Mouse (Mus musculus) urinary bladder, adult 2 months (tissue): ENCODE data around the gene E430018J23Rik. TPM values are rescaled to one million over a fixed set of nuclear protein-coding genes. Genes with fewer than 3 reads are reported as not detected.
"Not testable (repeated sequence)": the region's sequence is repeated elsewhere in the genome, so short reads cannot be mapped to it uniquely, and the experiment has no call there.

Source experiments
- DNase-seq: peaks from one replicate; pipeline ENCODE4 v3.0.0; 2022; ENCODE audit warnings: low spot score
- polyA plus RNA-seq: library from polyadenylated mRNA; depleted of rRNA; stranded (reverse); fragments of >200 nt; gene quantifications from 2 replicates; pipeline ENCODE4 v1.2.3, GENCODE M21; 2012; rRNA removed

E430018J23Rik gene
- polyA plus RNA-seq, 1 experiment: 6.2 TPM

DNA sequence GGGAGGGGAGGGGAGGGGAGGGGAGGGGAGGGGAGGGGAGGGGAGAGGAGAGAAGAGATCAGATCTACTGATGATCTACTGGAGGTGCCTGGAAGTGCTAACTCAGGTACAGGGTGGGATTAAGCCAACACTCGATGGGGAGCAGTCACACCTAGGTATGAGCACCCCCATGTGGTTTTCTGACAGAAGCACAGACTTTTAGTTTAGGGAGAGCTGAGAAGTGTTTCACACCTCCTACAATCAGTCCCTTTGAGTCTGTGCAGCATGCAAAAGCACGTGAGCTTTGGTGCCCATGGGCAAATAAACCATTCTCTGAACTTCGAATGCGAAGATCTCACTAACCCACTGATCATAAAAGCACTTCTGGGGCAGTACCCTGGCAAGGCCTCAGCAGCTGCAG lies 51.1 kb downstream of the E430018J23Rik start:
- DNase-seq: no peak

GRCm38 (mm10) chr7:127341861-127342260 lies 51.6 kb downstream of the E430018J23Rik start:
- not testable (repeated sequence) for DNase-seq

GRCm38 (mm10) chr7:127341356-127341755 lies 52.1 kb downstream of the E430018J23Rik start:
- DNase-seq: no peak

Other genes with a start within 250 kb of the E430018J23Rik start
- 66.2 and 68.8 TPM in 2 replicates for gene Cd2bp2, start 197.6 kb downstream of the E430018J23Rik start, polyA plus RNA-seq
- 23.0 and 30.1 TPM in 2 replicates for gene Tbc1d10b, start 185.2 kb downstream of the E430018J23Rik start, polyA plus RNA-seq
- 1.2 and 2.1 TPM in 2 replicates for gene Mylpf, start 184.7 kb downstream of the E430018J23Rik start, polyA plus RNA-seq
- 10.0 and 10.5 TPM in 2 replicates for gene Zfp553, start 160.6 kb downstream of the E430018J23Rik start, polyA plus RNA-seq
- 19.4 and 22.0 TPM in 2 replicates for gene Sept1, start 160.5 kb downstream of the E430018J23Rik start, polyA plus RNA-seq
- 49.8 and 54.0 TPM in 2 replicates for gene Zfp771, start 149.4 kb downstream of the E430018J23Rik start, polyA plus RNA-seq
- gene Dctpp1, start 132.9 kb downstream of the E430018J23Rik start, polyA plus RNA-seq: 19.2 and 24.9 TPM in 2 replicates
- gene Sephs2, start 119.6 kb downstream of the E430018J23Rik start, polyA plus RNA-seq: 19.8 and 21.1 TPM in 2 replicates
- 3.4 and 3.5 TPM in 2 replicates for gene Itgal, start 97.4 kb downstream of the E430018J23Rik start, polyA plus RNA-seq
- 16.9 and 19.8 TPM in 2 replicates for gene Zfp768, start 48.0 kb downstream of the E430018J23Rik start, polyA plus RNA-seq
- gene Zfp747, start 17.6 kb downstream of the E430018J23Rik start, polyA plus RNA-seq: 7.5 and 9.0 TPM in 2 replicates
- gene 9130019O22Rik, start 6.5 kb downstream of the E430018J23Rik start, polyA plus RNA-seq: 3.7 and 3.9 TPM in 2 replicates
- gene Zfp764, start 13.2 kb upstream of the E430018J23Rik start, polyA plus RNA-seq: 7.8 and 9.7 TPM in 2 replicates
- gene Zfp688, start 28.4 kb upstream of the E430018J23Rik start, polyA plus RNA-seq: 19.5 and 20.2 TPM in 2 replicates
- gene Zfp689, start 55.5 kb upstream of the E430018J23Rik start, polyA plus RNA-seq: 3.1 and 3.7 TPM in 2 replicates
- 69.2 and 79.9 TPM in 2 replicates for gene Prr14, start 66.0 kb upstream of the E430018J23Rik start, polyA plus RNA-seq
- 12.4 and 30.8 TPM in 2 replicates for gene Fbrs, start 85.6 kb upstream of the E430018J23Rik start, polyA plus RNA-seq
- gene Srcap, start 118.4 kb upstream of the E430018J23Rik start, polyA plus RNA-seq: 5.7 and 13.8 TPM in 2 replicates
- 19.3 and 25.2 TPM in 2 replicates for gene Gm42715, start 126.0 kb upstream of the E430018J23Rik start, polyA plus RNA-seq
- 2.1 TPM in 1 of 2 replicates, not detected in the other for gene Tmem265, start 167.8 kb upstream of the E430018J23Rik start, polyA plus RNA-seq
- gene Phkg2, start 179.7 kb upstream of the E430018J23Rik start, polyA plus RNA-seq: 72.2 and 75.4 TPM in 2 replicates
- gene Ccdc189, start 195.0 kb upstream of the E430018J23Rik start, polyA plus RNA-seq: 7.0 and 7.4 TPM in 2 replicates
- 39.7 and 41.8 TPM in 2 replicates for gene Rnf40, start 195.1 kb upstream of the E430018J23Rik start, polyA plus RNA-seq
- 10.7 and 12.8 TPM in 2 replicates for gene Zfp629, start 222.2 kb upstream of the E430018J23Rik start, polyA plus RNA-seq